Mouse (Mus musculus) CH12.LX (cell line): ENCODE results near the gene Sidt1.

Source experiments
- BHLHE40 ChIP-seq: IDR thresholded peaks from 2 replicates; pipeline ENCODE4 v1.6.1; 2011; ENCODE audit warnings: mild to moderate bottlenecking, low read depth, low read length, improper control_type of control experiment
- CHD2 ChIP-seq: IDR thresholded peaks from 2 replicates; pipeline ENCODE4 v1.6.1; 2011; ENCODE audit warnings: low read length, improper control_type of control experiment
- CTCF ChIP-seq, 2 experiments: IDR thresholded peaks in 1 of 2; conservative IDR thresholded peaks in 1 of 2; 2 replicates each; pipeline ENCODE4 v1.5.1; 2011 to 2012; ENCODE audit warnings: low read depth in 2 of 2, low read length in 2 of 2, improper control_type of control experiment in 1 of 2, inconsistent platforms in 1 of 2, mild to moderate bottlenecking in 1 of 2, moderate library complexity in 1 of 2
- ELF1 ChIP-seq: IDR thresholded peaks from 2 replicates; pipeline ENCODE4 v1.6.1; 2014; ENCODE audit warnings: low read depth, mild to moderate bottlenecking, inconsistent platforms, low read length, improper control_type of control experiment
- HCFC1 ChIP-seq: IDR thresholded peaks from 2 replicates; pipeline ENCODE4 v1.6.1; 2012; ENCODE audit warnings: low read depth, mild to moderate bottlenecking, inconsistent platforms, low read length, improper control_type of control experiment
- MAFK ChIP-seq: IDR thresholded peaks from 2 replicates; pipeline ENCODE4 v1.6.1; 2011; ENCODE audit warnings: low read length, improper control_type of control experiment; ENCODE audit not compliant: insufficient replicate concordance
- MYC ChIP-seq: IDR thresholded peaks from 2 replicates; pipeline ENCODE4 v1.6.1; 2011; ENCODE audit warnings: low read depth, mild to moderate bottlenecking, improper control_type of control experiment, low read length
- NELFE ChIP-seq: IDR thresholded peaks from 2 replicates; pipeline ENCODE4 v1.6.1; 2011; ENCODE audit warnings: low read depth, low read length, improper control_type of control experiment
- POLR2A ChIP-seq: IDR thresholded peaks from 2 replicates; pipeline ENCODE4 v1.6.1; 2011; ENCODE audit warnings: low read depth, mild to moderate bottlenecking, improper control_type of control experiment, low read length
- POLR2AphosphoS2 ChIP-seq: IDR thresholded peaks from 2 replicates; pipeline ENCODE4 v1.6.1; 2011; ENCODE audit warnings: low read depth, low read length, improper control_type of control experiment
- TCF12 ChIP-seq: IDR thresholded peaks from 2 replicates; pipeline ENCODE4 v1.6.1; 2014; ENCODE audit warnings: low read depth, mild to moderate bottlenecking, inconsistent platforms, low read length, improper control_type of control experiment
- USF1 ChIP-seq: IDR thresholded peaks from 2 replicates; pipeline ENCODE4 v1.6.1; 2014; ENCODE audit warnings: low read depth, mild to moderate bottlenecking, inconsistent platforms, low read length, improper control_type of control experiment
- ZC3H11A ChIP-seq: IDR thresholded peaks from 2 replicates; pipeline ENCODE4 v1.6.1; 2012; ENCODE audit warnings: low read depth, mild to moderate bottlenecking, inconsistent platforms, low read length, improper control_type of control experiment

DNA sequence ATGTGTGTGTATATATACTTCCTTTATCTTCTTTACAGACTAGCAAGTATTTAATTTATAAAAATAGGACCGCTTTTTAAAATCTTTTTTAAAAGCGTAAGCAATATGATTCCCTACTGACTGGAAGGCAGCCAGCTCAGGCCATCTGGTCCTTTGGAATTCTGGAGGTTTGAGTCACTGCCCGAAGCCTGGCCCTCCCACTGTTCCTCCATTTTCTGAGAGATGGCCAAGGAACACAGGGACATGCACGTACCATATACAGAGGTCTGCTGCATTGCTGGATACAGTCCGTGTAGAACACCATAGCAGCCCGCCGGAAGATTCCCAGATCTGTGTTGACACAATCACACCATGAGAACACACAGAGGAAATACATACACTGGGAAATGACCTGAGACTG, 78.3 kb downstream of the Sidt1 start:
- TF ChIP-seq ELF1 (no peak), USF1 (no peak), MYC (no peak), ZC3H11A (no peak), MAFK (no peak), HCFC1 (no peak), CTCF (conservative IDR thresholded peaks at IDR 0.05 in 1 of 2, IDR thresholded peaks at IDR 0.05 in 1 of 2; ENCODE audit: low read depth in 2 of 2, low read length in 2 of 2) (no peak), CHD2 (no peak), POLR2A (no peak), NELFE (no peak), TCF12 (no peak), BHLHE40 (no peak), POLR2AphosphoS2 (no peak)
